Mouse (Mus musculus) stomach, embryonic 16.5 days (tissue): Measurements from ENCODE around the gene Thsd1. TPM values are rescaled to one million over a fixed set of nuclear protein-coding genes. Genes with fewer than 3 reads are reported as not detected.

Source experiments
- ATAC-seq: fragments of 200-750 bp; cut with Nextera tagmentation; 2 replicates; pipeline ENCODE4 v1.8.0; 2017; ENCODE audit warnings: moderate number of reproducible peaks, moderate TSS enrichment; ENCODE audit not compliant: insufficient read depth, low FRiP score
- H3K27ac ChIP-seq: fragments of 300-500 bp; sonication (generic); 2 replicates; pipeline ENCODE4 v1.5.1; 2014; ENCODE audit warnings: low read length
- H3K27me3 ChIP-seq: fragments of 300-500 bp; sonication (generic); 2 replicates; pipeline ENCODE4 v1.6.1; 2014; ENCODE audit warnings: low read length, control low read depth, mixed read lengths; ENCODE audit not compliant: control insufficient read depth, insufficient read depth
- H3K36me3 ChIP-seq: fragments of 300-500 bp; sonication (generic); 2 replicates; pipeline ENCODE4 v1.6.1; 2014; ENCODE audit warnings: low read length; ENCODE audit not compliant: control insufficient read depth, insufficient read depth
- H3K4me1 ChIP-seq: fragments of 300-500 bp; sonication (generic); 2 replicates; pipeline ENCODE4 v1.6.1; 2014; ENCODE audit warnings: low read length, control low read depth, mixed read lengths; ENCODE audit not compliant: control insufficient read depth, insufficient read depth
- H3K4me2 ChIP-seq: fragments of 300-500 bp; sonication (generic); 2 replicates; pipeline ENCODE4 v1.6.1; 2014; ENCODE audit warnings: low read depth, low read length, mixed read lengths
- H3K4me3 ChIP-seq: fragments of 300-500 bp; sonication (generic); replicated peaks from 2 replicates; pipeline ENCODE4 v1.5.1; 2014; ENCODE audit warnings: mild to moderate bottlenecking, low read length
- H3K9ac ChIP-seq: fragments of 300-500 bp; sonication (generic); 2 replicates; pipeline ENCODE4 v1.6.1; 2014; ENCODE audit warnings: low read length
- H3K9me3 ChIP-seq: fragments of 300-500 bp; sonication (generic); replicated peaks from 2 replicates; pipeline ENCODE4 v1.6.1; 2016; ENCODE audit warnings: low read length, control low read depth; ENCODE audit not compliant: control insufficient read depth
- WGBS: fragments of 180-500 bp; shearing (Covaris S2); extraction: QIAGEN DNeasy Blood & Tissue Kit; methylation state at CpG from one replicate; pipeline ENCODE4 v1.1.7; 2014; 5-methylcytosine and 5-hydroxymethylcytosine counted together
- polyA plus RNA-seq: library from polyadenylated mRNA; unstranded; fragments of >200 nt; fragmentation: Nextera tagmentation; extraction: Ambion mirVana; gene quantifications from 2 replicates; pipeline ENCODE4 v1.2.1, GENCODE M21; 2015

The Thsd1 gene
- polyA plus RNA-seq, 1 experiment from 2014 or later, result 11.6 TPM

- no peak for ATAC-seq
- H3K9ac ChIP-seq, result no peak overlapping the region
- H3K27ac ChIP-seq, result no peak overlapping the region
- peaks cover 5% of the 10 kb centered on the region for H3K4me1 ChIP-seq
- no peak overlapping the region for H3K4me2 ChIP-seq
- no peaks in the 10 kb centered on the region for H3K27me3 ChIP-seq
- no peaks in the 10 kb centered on the region for H3K9me3 ChIP-seq
- peaks cover 6% of the 10 kb centered on the region for H3K36me3 ChIP-seq
- H3K4me3 ChIP-seq, result no peak overlapping the region
- WGBS, result 85% methylated on average over 12 of the region's 12 CpGs
Measured at GRCm38 (mm10) chr8:22259531-22259930, 32.4 kb downstream of the Thsd1 start.

- H3K27me3 ChIP-seq, result no peaks in the 10 kb centered on the region
- H3K4me3 ChIP-seq, result no peak overlapping the region
- peaks cover 5% of the 10 kb centered on the region for H3K4me1 ChIP-seq
- no peak overlapping the region for H3K9ac ChIP-seq
- no peaks in the 10 kb centered on the region for H3K9me3 ChIP-seq
- ATAC-seq, result no peak; the same call in 1 of the 2 replicates
- H3K4me2 ChIP-seq, result no peak overlapping the region
- H3K36me3 ChIP-seq, result peaks cover 6% of the 10 kb centered on the region
- 21% methylated on average over 9 of the region's 9 CpGs for WGBS
- no peak overlapping the region; the same call in 1 of the 2 replicates for H3K27ac ChIP-seq
Measured at GRCm38 (mm10) chr8:22260091-22260722, 33.1 kb downstream of the Thsd1 start.

GRCm38 (mm10) chr8:22262267-22262666 is 35.2 kb downstream of the Thsd1 start:
- 86% methylated on average over 3 of the region's 3 CpGs for WGBS
- no peak overlapping the region for H3K27ac ChIP-seq
- H3K36me3 ChIP-seq, result peaks cover 6% of the 10 kb centered on the region
- no peaks in the 10 kb centered on the region for H3K9me3 ChIP-seq
- no peak overlapping the region for H3K4me3 ChIP-seq
- no peaks in the 10 kb centered on the region for H3K27me3 ChIP-seq
- H3K4me1 ChIP-seq, result peaks cover 5% of the 10 kb centered on the region
- H3K9ac ChIP-seq, result no peak overlapping the region
- ATAC-seq, result no peak
- no peak overlapping the region for H3K4me2 ChIP-seq

GRCm38 (mm10) chr8:22264292-22264691 is 37.2 kb downstream of the Thsd1 start:
- no peaks in the 10 kb centered on the region for H3K9me3 ChIP-seq
- ATAC-seq, result no peak
- H3K4me3 ChIP-seq, result no peak overlapping the region
- no peak overlapping the region for H3K27ac ChIP-seq
- H3K9ac ChIP-seq, result no peak overlapping the region
- no peak overlapping the region for H3K4me2 ChIP-seq
- WGBS, result 82% methylated on average over 6 of the region's 6 CpGs
- no peaks in the 10 kb centered on the region for H3K36me3 ChIP-seq
- no peaks in the 10 kb centered on the region for H3K27me3 ChIP-seq
- H3K4me1 ChIP-seq, result peaks cover 5% of the 10 kb centered on the region

GRCm38 (mm10) chr8:22264787-22265186 is 37.7 kb downstream of the Thsd1 start:
- Histone ChIP-seq H3K9ac (no peak overlapping the region), H3K27me3 (no peaks in the 10 kb centered on the region), H3K4me2 (no peak overlapping the region), H3K36me3 (no peaks in the 10 kb centered on the region), H3K4me3 (no peak overlapping the region), H3K4me1 (peaks cover 5% of the 10 kb centered on the region), H3K9me3 (no peaks in the 10 kb centered on the region), H3K27ac (no peak overlapping the region)
- ATAC-seq, result no peak
- 75% methylated on average over 6 of the region's 6 CpGs for WGBS

- H3K27me3 ChIP-seq, result no peaks in the 10 kb centered on the region
- H3K36me3 ChIP-seq, result no peaks in the 10 kb centered on the region
- ATAC-seq, result no peak
- H3K4me3 ChIP-seq, result no peak overlapping the region
- whole genome bisulfite sequencing, result 88% methylated on average over 1 of the region's 1 CpGs
- H3K4me2 ChIP-seq, result no peak overlapping the region
- peaks cover 5% of the 10 kb centered on the region for H3K4me1 ChIP-seq
- no peak overlapping the region for H3K27ac ChIP-seq
- H3K9me3 ChIP-seq, result no peaks in the 10 kb centered on the region
- no peak overlapping the region for H3K9ac ChIP-seq
Measured at GRCm38 (mm10) chr8:22265194-22265593, 38.1 kb downstream of the Thsd1 start.

GRCm38 (mm10) chr8:22266809-22267208 is 39.7 kb downstream of the Thsd1 start:
- H3K4me2 ChIP-seq, result no peak overlapping the region
- H3K36me3 ChIP-seq, result no peaks in the 10 kb centered on the region
- no peaks in the 10 kb centered on the region for H3K4me1 ChIP-seq
- no peaks in the 10 kb centered on the region for H3K9me3 ChIP-seq
- ATAC-seq, result no peak
- no peak overlapping the region for H3K4me3 ChIP-seq
- H3K9ac ChIP-seq, result no peak overlapping the region
- H3K27ac ChIP-seq, result no peak overlapping the region
- 89% methylated on average over 3 of the region's 3 CpGs for WGBS
- no peaks in the 10 kb centered on the region for H3K27me3 ChIP-seq

GRCm38 (mm10) chr8:22273142-22273541 is 46.0 kb downstream of the Thsd1 start:
- Histone ChIP-seq H3K4me2 (no peak overlapping the region), H3K4me3 (no peak overlapping the region), H3K27me3 (no peaks in the 10 kb centered on the region), H3K4me1 (no peaks in the 10 kb centered on the region), H3K9me3 (no peaks in the 10 kb centered on the region), H3K27ac (no peak overlapping the region), H3K9ac (no peak overlapping the region), H3K36me3 (no peaks in the 10 kb centered on the region)
- ATAC-seq, result no peak
- 86% methylated on average over 3 of the region's 3 CpGs for WGBS

- 59% methylated on average over 10 of the region's 10 CpGs for WGBS
- no peaks in the 10 kb centered on the region for H3K9me3 ChIP-seq
Measured at GRCm38 (mm10) chr8:22274641-22275040, 47.5 kb downstream of the Thsd1 start.

More at GRCm38 (mm10) chr8:22274641-22275040, 47.5 kb downstream of the Thsd1 start:
- Histone ChIP-seq H3K27ac (no peak overlapping the region), H3K4me1 (no peaks in the 10 kb centered on the region), H3K36me3 (no peaks in the 10 kb centered on the region), H3K9ac (no peak overlapping the region), H3K4me3 (no peak overlapping the region), H3K27me3 (no peaks in the 10 kb centered on the region), H3K4me2 (no peak overlapping the region)
- no peak for ATAC-seq
